Mouse (Mus musculus) kidney, adult 2 months (tissue): ENCODE measurements at regions not wholly inside any gene's neighbourhood (a gene's known extent, or its start where the extent isn't known, plus 50 kb on each side); places are given as distances from the start of the nearest gene placed in this dataset.

ENCODE experiments used
- CTCF ChIP-seq: fragments of 200-500 bp; conservative IDR thresholded peaks from 2 replicates; pipeline ENCODE4 v1.5.1; 2011; ENCODE audit warnings: low read depth, mild to moderate bottlenecking, control low read depth, low read length, moderate library complexity, mixed read lengths; ENCODE audit not compliant: insufficient read depth, insufficient read length
- POLR2A ChIP-seq: fragments of 200-500 bp; IDR thresholded peaks from one replicate; pipeline ENCODE4 v1.6.1; 2011; ENCODE audit warnings: low read depth, low read length, control low read depth

DNA sequence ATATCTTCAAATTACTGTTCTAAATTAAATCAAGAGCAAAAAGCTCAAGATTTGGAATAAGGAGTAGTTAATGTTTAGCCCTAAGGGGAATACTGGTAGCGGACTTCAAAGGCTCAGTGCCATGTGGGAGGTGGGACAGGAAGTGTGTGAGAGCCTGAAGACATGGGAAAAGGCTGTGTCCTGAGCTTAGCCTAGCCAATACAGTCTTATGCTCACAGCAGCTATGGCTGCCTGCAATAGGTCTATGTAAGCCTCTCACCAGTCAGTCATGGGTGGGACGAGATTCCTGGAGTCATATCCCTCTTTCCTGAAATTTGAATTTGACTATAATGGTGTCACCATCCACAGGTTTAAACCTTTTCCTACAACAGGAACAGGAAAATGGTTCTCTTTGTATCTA, 173.7 kb downstream of the Spry2 start:
- TF ChIP-seq CTCF (no peak), POLR2A (no peak)
